Mouse (Mus musculus) effector memory CD4-positive, alpha-beta T cell, adult 5 months (primary cell): Measurements from ENCODE around the gene Spag5. TPM values are rescaled to one million over a fixed set of nuclear protein-coding genes. Genes with fewer than 3 reads are reported as not detected.

Experiments used
- polyA plus RNA-seq: library from polyadenylated mRNA; unstranded; fragments of 100-300 nt; shearing (Covaris generic); gene quantifications from one replicate; pipeline ENCODE4 v1.2.1, GENCODE M21; 2017

Gene Spag5
- 1.2 TPM for polyA plus RNA-seq

DNA sequence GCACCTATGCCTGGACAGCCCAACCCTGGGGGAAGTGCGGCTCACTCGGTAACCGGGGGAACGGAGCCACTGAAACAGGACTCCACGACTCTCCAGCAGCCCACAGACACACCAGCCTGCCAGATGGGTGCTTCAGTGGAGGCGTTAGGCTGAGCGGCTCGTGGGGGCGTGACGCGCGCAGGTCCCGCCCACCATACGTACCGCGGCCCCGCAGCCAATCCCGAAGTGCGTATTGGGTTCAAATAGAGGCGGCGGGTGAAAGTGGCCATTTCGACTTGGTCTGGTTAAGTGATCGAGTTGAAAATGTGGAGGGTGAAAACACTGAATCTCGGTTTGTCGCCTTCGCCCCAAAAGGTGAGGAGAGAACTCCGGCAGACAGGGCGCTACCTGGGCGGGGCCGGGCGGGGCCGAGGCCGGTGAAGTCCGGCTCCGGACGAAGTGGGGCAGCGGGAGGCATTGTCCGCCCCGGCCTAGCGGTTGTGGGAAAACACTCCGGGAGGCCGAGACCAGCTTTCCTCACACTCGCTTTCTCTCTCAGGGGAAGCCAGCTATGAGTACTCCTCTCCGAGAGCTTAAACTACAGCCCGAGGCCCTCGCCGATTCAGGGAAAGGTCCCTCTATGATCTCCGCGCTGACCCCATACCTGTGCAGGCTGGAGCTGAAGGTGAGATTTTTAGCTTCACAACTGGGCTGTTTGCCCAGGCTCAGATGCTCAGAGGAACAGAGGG, at the start of gene Spag5:
Spag5 (plus strand) TSS at position 173 of the 728 bp plus-strand sequence.

GRCm38 (mm10) chr11:78261380-78262352, 39.7 kb upstream of the Spag5 start, which contains the start of gene 2610507B11Rik:
Gene 2610507B11Rik (plus strand): TSS chr11:78261752.

DNA sequence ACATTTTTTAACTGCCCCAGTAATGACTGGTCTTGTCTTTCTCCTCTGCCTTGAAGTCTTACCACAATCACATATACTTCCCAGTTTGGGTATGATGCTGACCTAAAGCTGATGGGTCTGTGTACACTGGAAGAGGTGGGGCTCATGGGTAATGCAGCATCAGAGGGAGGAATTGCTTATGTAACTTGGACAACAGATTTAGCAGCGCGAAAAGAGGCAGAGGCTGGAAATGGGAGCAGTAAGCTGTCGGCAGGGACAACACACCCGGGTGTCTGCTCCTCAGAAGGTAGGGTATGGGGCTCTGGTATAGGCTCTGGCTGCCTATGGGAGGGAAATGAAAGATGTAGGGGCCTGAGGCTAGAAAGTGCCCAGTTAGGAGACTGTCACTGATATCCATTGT, 10.7 kb upstream of the Spag5 start, which contains the start of gene BC030499:
BC030499 (plus strand) TSS at position 188 of the 400 bp plus-strand sequence.

GRCm38 (mm10) chr11:78322860-78323259, 21.5 kb downstream of the Spag5 start, which contains the start of gene Aldoc:
Gene Aldoc (plus strand): TSS chr11:78322968.

DNA sequence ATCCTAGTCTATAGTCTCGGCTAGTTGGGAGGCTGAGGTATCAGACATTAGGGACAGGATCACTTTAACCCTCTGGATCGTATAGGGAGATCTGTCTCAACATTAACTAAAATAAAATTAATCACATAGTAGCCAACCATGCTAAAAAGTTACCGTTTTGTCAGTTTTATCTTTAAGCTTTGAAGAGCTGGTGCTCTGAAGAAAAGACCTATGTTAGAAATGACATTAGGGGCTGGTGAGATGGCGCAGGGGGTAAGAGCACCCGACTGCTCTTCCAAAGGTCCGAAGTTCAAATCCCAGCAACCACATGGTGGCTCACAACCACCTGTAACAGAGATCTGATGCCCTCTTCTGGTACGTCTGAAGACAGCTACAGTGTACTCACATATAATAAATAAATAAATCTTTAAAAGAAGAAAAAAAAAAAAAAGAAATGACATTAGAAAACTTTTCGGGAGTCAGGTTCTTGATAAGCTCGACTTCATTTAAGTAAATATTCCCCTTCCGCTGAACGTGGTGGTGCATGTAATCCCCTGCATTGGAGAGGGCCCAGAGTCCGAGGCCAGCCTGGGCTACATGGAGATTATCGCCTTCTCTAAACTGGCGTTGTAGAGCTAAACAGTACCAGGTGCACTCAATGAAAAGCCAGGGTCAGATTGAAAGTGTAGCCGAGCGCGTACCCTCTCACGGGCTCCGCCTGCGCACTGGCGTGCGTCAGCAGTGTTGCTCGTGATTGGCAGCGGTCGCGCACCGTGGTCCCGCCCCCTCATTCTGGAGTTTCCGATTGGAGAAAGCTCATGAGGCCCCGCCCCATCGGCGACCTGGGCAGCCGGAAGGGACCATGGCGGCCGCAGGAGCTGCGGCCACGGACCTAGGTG, 26.5 kb downstream of the Spag5 start, which contains the start of gene Pigs:
Pigs (plus strand) TSS at position 782 of the 878 bp plus-strand sequence.

DNA sequence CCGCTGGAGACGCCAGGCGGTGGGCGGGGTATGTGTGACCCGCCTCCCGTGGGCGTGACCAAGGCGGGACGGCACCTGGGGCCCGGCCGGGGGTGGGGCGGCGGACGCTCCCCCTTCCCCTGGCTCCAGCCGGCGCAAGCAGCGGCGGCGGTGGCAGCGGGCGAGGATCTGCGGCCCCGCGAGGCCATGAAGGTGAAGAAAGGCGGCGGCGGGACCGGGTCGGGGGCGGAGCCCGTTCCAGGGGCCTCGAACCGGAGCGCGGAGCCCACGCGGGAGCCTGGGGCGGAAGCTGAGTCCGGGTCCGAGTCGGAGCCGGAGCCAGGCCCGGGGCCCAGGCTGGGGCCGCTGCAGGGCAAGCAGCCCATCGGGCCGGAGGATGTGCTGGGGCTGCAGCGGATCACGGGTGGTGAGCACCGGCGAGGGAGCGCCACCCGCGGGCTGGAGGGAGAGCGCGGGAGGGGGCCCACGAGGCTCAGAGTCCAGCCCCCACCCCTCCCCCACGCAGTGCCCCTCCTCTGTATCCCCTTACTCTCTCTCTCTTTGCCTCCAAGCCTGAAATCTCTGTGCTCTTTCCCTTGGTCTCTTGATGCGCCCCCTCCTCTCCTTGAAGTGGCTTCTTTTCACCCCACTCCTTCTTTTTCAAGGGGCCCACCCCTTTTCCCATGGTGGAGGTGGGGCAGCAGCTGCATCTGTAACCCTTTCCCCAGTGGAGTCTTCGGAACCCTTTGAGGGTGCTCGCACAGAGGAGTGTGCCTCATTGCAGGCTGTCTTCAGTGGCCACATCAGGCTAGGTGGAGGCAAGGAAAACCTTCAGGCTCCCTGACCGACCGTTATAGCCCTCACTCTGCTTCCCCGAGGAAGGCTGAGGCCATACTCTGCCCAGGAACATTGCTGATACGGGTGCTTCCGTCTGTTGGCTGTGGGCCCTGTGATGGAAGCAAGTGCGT, 42.3 kb downstream of the Spag5 start, which contains the start of gene Unc119:
Unc119 (plus strand) TSS at position 102 of the 947 bp plus-strand sequence.

Other genes starting within 250 kb of the Spag5 start
- 21.6 TPM for gene Eral1, start 221.1 kb upstream of the Spag5 start, polyA plus RNA-seq
- 17.6 TPM for gene Fam222b, start 206.9 kb upstream of the Spag5 start, polyA plus RNA-seq
- gene Traf4, start 135.9 kb upstream of the Spag5 start, polyA plus RNA-seq = 108 TPM
- gene Nek8, start 124.9 kb upstream of the Spag5 start, polyA plus RNA-seq = 15.5 TPM
- 7.0 TPM for gene Tlcd1, start 124.8 kb upstream of the Spag5 start, polyA plus RNA-seq
- gene Rpl23a, start 117.9 kb upstream of the Spag5 start, polyA plus RNA-seq = 1,692 TPM
- not detected for gene Rab34, start 113.1 kb upstream of the Spag5 start, polyA plus RNA-seq
- gene Proca1, start 108.1 kb upstream of the Spag5 start, polyA plus RNA-seq = not detected
- 104 TPM for gene Sdf2, start 55.8 kb upstream of the Spag5 start, polyA plus RNA-seq
- 42.6 TPM for gene Supt6, start 55.5 kb upstream of the Spag5 start, polyA plus RNA-seq
- 57.5 TPM for gene 2610507B11Rik, start 39.8 kb upstream of the Spag5 start, polyA plus RNA-seq
- gene BC030499, start 10.7 kb upstream of the Spag5 start, polyA plus RNA-seq = not detected
- gene Aldoc, start 21.4 kb downstream of the Spag5 start, polyA plus RNA-seq = 3.8 TPM
- 65.6 TPM for gene Pigs, start 26.9 kb downstream of the Spag5 start, polyA plus RNA-seq
- gene Unc119, start 42.0 kb downstream of the Spag5 start, polyA plus RNA-seq = 30.0 TPM
- not detected for gene Foxn1, start 85.0 kb downstream of the Spag5 start, polyA plus RNA-seq
- gene Slc13a2, start 120.7 kb downstream of the Spag5 start, polyA plus RNA-seq = not detected
- gene Slc46a1, start 164.2 kb downstream of the Spag5 start, polyA plus RNA-seq = 1.0 TPM
- 1.8 TPM for gene Sarm1, start 196.2 kb downstream of the Spag5 start, polyA plus RNA-seq
- gene Vtn, start 197.6 kb downstream of the Spag5 start, polyA plus RNA-seq = not detected
- gene Sebox, start 201.9 kb downstream of the Spag5 start, polyA plus RNA-seq = not detected
- gene Tmem199, start 210.6 kb downstream of the Spag5 start, polyA plus RNA-seq = 16.0 TPM
- 31.8 TPM for gene Poldip2, start 210.7 kb downstream of the Spag5 start, polyA plus RNA-seq
- gene Tnfaip1, start 234.8 kb downstream of the Spag5 start, polyA plus RNA-seq = 11.7 TPM
- 50.3 TPM for gene Ift20, start 234.8 kb downstream of the Spag5 start, polyA plus RNA-seq
- gene Tmem97, start 249.2 kb downstream of the Spag5 start, polyA plus RNA-seq = 17.7 TPM